Mouse (Mus musculus): ENCODE measurements around the gene Rrp8.
A peak's percentile ranks its signal among the peaks of the same experiment; 100 is the strongest.

The Rrp8 gene

GRCm38 (mm10) chr7:105736911-105737521 lies at the start of gene Rrp8:
TSS of gene Rrp8 (minus strand) at chr7:105737385.
- DNase-seq (ENCODE audit: low read depth, low spot score) = peak; percentile 54

DNA sequence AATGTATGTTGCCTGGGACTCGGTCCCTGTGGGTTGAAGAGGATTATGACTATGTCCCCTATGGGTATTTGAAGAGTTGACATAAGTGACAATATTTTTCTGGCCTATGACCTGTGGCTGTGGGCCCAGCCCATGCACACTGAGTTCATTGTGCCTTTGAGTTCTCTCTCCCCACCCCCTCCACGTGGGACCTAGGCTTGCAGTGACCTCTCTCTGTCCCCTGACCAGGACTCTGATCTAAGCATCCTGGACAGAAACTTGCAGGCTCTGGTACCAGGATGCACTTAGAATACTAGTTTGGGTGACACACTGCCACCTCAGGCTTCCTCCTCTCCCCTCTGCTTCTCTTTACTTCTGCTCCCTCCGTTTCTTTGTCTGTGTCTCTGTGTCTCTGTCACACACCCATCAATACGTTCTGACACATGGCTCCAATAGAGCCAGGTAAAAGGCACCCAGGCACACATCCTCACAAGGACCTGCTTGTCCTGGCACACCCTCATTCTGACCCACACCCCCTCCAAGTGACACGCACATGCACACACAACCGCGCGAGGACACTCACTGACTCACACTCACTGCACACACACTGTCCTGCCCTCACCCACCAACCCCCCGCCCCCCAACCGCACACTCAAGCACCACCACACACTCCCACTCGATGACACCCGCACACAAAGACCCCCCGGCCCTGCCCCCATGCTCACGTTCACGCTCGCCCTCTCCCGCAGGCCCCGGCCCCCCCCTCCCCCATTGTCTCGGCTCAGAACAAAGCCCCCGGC lies 49.5 kb upstream of the Rrp8 start:
- no peak for DNase-seq (ENCODE audit: low read depth, low spot score)

- no peak for DNase-seq (ENCODE audit: low read depth, low spot score)
Measured at GRCm38 (mm10) chr7:105784556-105784955, 47.4 kb upstream of the Rrp8 start.

DNA sequence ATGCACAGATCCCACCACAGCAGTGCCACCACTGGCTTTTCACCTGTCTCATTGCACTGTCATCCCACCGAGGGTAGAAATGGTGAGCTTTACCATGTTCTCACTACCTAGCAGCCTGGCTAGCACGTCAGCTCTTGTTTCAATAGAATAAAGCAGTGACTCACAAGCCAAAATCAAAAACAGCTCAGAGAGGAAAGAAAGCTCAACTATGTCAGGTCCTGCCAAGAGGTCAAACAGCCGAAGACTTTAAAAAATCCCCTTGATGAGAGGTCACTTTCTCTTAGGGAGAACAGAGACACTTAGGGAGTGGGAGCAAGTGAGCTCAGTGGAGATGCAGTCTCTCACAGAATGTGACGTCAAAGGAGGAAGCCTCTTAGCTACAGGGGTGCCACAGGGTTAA lies 46.7 kb upstream of the Rrp8 start:
- no peak for DNase-seq (ENCODE audit: low read depth, low spot score)

- DNase-seq (ENCODE audit: low read depth, low spot score) = peak; percentile 15
Measured at GRCm38 (mm10) chr7:105778553-105779265, 41.5 kb upstream of the Rrp8 start.

DNA sequence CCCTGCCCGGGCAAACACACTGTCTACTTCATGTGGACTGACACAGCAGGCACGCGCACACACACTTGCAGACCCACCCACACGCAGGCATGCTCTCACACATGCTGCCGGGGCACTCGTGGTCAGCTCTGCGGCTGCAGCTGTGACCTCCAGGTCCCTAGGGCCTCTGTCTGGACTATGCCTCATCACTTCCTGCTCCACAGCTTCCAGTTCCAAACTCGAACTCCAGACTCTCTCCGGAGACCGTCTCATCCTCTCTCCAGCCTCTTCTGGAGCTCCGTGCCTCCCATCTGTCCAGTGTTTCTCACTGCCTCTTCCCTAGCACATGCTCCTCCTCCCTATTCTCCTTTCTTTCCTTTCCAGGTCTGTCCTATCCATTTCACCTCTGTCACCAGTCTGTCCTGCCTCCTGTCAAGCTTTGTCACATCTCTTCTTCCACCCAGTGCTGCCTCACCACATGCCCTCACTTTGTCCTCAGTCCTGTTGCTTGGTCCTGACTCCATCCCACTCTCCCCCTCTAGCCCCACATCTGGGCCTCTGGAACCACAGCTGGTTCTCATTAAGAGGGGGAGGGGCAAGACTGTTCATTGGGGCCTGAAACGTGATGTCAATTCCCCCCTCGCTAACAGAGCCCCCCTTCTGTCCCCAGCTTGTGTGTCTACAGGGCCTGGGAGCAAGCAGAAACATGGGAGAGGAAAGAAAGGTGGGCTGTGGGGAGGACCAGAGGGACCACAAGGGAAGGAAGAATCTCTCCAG lies 40.8 kb upstream of the Rrp8 start:
- DNase-seq (ENCODE audit: low read depth, low spot score) = no peak

GRCm38 (mm10) chr7:105777316-105777715 lies 40.1 kb upstream of the Rrp8 start:
- DNase-seq (ENCODE audit: low read depth, low spot score) = no peak

GRCm38 (mm10) chr7:105776026-105776425 lies 38.8 kb upstream of the Rrp8 start:
- no peak for DNase-seq (ENCODE audit: low read depth, low spot score)

GRCm38 (mm10) chr7:105774661-105775060 lies 37.5 kb upstream of the Rrp8 start:
- DNase-seq (ENCODE audit: low read depth, low spot score) = no peak

- DNase-seq (ENCODE audit: low read depth, low spot score) = no peak
Measured at GRCm38 (mm10) chr7:105773041-105773440, 35.9 kb upstream of the Rrp8 start.

GRCm38 (mm10) chr7:105772331-105772730 lies 35.1 kb upstream of the Rrp8 start:
- no peak for DNase-seq (ENCODE audit: low read depth, low spot score)

DNA sequence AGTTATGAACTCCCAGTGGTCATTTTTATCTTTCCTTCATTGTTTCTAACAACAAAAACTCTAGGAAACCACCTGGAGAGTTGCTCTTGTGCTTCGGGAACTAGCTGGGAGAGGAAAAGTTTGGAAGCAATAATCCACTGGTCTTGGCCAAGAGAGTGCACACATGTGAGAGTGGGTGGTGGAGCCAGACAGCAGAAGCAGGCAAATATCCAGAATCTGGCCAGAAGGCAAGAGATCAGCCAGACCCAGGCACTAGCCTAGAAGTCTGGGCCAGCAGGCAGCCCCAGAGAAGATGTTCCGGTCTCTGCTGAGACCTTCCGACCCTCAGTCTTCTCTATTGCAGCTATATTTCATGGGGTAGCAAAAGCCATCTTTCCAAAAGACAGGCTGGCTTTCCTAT lies 32.8 kb upstream of the Rrp8 start:
- DNase-seq (ENCODE audit: low read depth, low spot score) = no peak

DNA sequence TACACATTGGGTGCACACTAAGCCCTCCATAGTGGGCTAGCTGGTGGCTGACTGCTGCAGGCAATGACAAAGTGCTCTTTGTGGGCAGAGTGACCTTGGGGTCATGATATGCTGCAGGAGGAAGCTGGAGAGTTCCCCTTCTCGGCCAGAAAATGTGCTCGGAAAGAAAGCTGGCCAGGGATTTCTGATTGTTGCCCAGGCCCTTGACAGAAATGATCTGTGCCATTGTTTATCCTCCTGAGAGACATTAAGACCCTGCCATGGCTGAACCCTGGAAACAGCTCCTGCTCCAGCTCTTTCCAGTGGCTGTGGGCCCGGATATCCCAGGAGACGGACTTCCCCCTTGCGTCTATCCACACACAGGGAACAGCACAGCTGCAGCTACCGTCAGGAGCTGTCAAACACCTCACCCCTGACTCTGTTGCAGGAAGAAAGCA lies 30.6 kb upstream of the Rrp8 start:
- no peak for DNase-seq (ENCODE audit: low read depth, low spot score)

- no peak for DNase-seq (ENCODE audit: low read depth, low spot score)
Measured at GRCm38 (mm10) chr7:105764331-105764730, 27.1 kb upstream of the Rrp8 start.

DNA sequence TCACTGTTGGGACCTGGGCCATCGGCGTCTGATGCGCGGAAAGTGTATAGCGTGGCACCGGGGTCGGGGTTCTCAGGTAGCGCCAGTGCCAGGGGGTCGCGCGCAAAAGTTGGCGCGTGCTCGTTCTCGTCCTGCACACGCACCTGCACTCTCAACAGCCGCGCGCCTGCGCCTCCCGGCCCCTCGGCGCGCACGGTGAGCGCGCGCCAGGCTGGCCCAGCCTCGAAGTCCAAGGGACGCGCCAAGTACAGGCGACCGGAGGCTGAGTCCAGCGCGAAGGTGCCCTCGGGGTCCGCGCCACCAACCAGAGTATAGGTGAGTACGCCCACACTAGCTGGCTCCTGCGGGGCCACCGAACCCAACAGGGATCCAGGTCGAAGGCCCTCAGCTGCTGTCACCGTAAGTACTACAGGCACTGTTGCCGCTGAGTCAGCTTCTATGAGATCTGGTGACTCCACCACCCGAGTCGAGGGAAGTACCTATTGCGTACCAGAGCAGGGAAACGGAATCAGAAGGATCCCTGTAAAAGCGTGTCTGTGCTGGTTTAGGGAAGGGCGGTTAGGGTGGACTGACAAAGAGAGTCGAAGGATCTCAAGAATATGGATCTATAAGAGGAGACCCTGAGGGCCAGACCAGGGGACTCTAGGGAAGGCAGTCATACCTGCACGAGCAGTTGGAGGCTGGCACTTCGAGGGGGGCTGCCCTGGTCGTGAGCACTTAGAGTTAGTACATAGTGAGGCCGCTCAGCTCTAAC lies 25.5 kb upstream of the Rrp8 start:
- DNase-seq (ENCODE audit: low read depth, low spot score) = no peak

- DNase-seq (ENCODE audit: low read depth, low spot score) = no peak
Measured at GRCm38 (mm10) chr7:105761813-105762484, 24.8 kb upstream of the Rrp8 start.

- DNase-seq (ENCODE audit: low read depth, low spot score) = no peak
Measured at GRCm38 (mm10) chr7:105753281-105753680, 16.1 kb upstream of the Rrp8 start.

GRCm38 (mm10) chr7:105752716-105753115 lies 15.5 kb upstream of the Rrp8 start:
- no peak for DNase-seq (ENCODE audit: low read depth, low spot score)

DNA sequence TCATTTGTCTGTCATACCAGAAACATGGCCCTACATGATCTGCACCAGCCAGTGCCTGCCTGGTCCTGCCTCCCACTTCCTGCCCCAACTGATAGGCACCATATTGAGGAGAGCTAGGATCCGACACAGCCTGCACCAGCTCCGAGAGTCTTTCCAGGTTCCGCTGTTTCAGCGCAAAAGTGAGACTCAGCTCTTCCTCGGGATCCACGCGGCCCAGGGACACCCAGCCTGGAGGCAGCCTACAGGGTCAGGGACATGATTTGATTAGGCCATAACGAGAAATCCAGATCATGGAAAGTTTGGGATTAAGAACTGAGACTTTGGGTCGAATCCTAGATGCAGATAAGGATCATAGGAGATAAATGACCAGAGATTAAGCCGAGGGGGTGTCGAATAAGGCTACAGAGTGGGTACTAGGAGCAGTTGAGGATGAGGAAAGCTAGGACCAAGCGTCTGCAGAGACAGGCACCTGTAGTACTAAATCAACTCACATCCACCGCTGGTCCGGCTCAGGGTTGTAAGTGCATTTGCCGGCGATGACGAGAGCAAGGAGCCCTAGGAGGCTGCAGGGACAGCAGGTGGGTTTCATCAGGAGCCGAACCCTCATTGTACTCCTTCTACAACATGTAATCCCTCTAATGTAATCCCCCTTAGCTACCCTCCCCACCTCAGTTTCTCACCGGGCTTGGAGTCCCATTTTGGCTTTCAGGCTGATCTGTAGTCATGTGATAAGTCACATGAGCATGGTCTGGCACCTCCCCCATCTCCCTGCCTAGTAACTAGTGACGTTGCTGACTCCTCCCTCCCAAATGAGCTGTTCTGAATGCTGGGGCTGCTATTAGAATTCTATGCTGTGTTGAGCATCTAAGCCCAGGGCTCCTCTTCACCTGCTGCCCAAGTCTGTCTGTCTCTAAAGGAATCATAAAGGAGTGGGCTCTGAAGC lies 14.6 kb upstream of the Rrp8 start, which contains the start of gene Tpp1:
TSS of gene Tpp1 (minus strand) at position 745 of the 943 bp plus-strand sequence.
- peak; percentile 94 for DNase-seq (ENCODE audit: low read depth, low spot score)
